Mouse (Mus musculus) midbrain, embryonic 14.5 days (tissue): Measurements from ENCODE around the gene Jdp2. TPM values are rescaled to one million over a fixed set of nuclear protein-coding genes. Genes with fewer than 3 reads are reported as not detected.

Experiments
- ATAC-seq: fragments of 200-750 bp; cut with Nextera tagmentation; 2 replicates; pipeline ENCODE4 v1.8.0; 2017; ENCODE audit warnings: moderate number of reproducible peaks, moderate library complexity; ENCODE audit not compliant: low FRiP score, low TSS enrichment
- DNase-seq: peaks from one replicate; pipeline ENCODE4 v3.0.0-alpha.2; 2015
- H3K27ac ChIP-seq: fragments of 300-500 bp; sonication (generic); replicated peaks from 2 replicates; pipeline ENCODE4 v1.5.1; 2014; ENCODE audit warnings: mild to moderate bottlenecking, low read depth, low read length, moderate library complexity
- H3K27me3 ChIP-seq: fragments of 300-500 bp; sonication (generic); 2 replicates; pipeline ENCODE4 v1.6.1; 2014; ENCODE audit warnings: low read length, control low read depth, mixed read lengths; ENCODE audit not compliant: control insufficient read depth, insufficient read depth
- H3K36me3 ChIP-seq: fragments of 300-500 bp; sonication (generic); 2 replicates; pipeline ENCODE4 v1.6.1; 2014; ENCODE audit warnings: low read length, control low read depth; ENCODE audit not compliant: control insufficient read depth, insufficient read depth
- H3K4me1 ChIP-seq: fragments of 300-500 bp; sonication (generic); 2 replicates; pipeline ENCODE4 v1.6.1; 2014; ENCODE audit warnings: mild to moderate bottlenecking, antibody characterized with exemption, low read length, control low read depth; ENCODE audit not compliant: control insufficient read depth, insufficient read depth
- H3K4me2 ChIP-seq: fragments of 300-500 bp; sonication (generic); 2 replicates; pipeline ENCODE4 v1.6.1; 2014; ENCODE audit warnings: mild to moderate bottlenecking, low read length, moderate library complexity
- H3K4me3 ChIP-seq: fragments of 300-500 bp; sonication (generic); replicated peaks from 2 replicates; pipeline ENCODE4 v1.5.1; 2014; ENCODE audit warnings: low read depth, low read length
- H3K9ac ChIP-seq: fragments of 300-500 bp; sonication (generic); replicated peaks from 2 replicates; pipeline ENCODE4 v1.6.1; 2014; ENCODE audit warnings: mild to moderate bottlenecking, low read length, moderate library complexity
- H3K9me3 ChIP-seq: fragments of 300-500 bp; sonication (generic); 2 replicates; pipeline ENCODE4 v1.6.1; 2016; ENCODE audit warnings: low read length, control low read depth, mixed read lengths; ENCODE audit not compliant: control insufficient read depth
- WGBS: fragments of 180-500 bp; shearing (Covaris S2); extraction: QIAGEN DNeasy Blood & Tissue Kit; methylation state at CpG from one replicate; pipeline ENCODE4 v1.1.7; 2014; 5-methylcytosine and 5-hydroxymethylcytosine counted together
- polyA plus RNA-seq: library from polyadenylated mRNA; unstranded; fragments of >200 nt; fragmentation: Nextera tagmentation; extraction: Ambion mirVana; gene quantifications from 2 replicates; pipeline ENCODE4 v1.2.1, GENCODE M21; 2014

Gene Jdp2
- polyA plus RNA-seq, 1 experiment from 2014 or later, result 0.68 TPM

DNA sequence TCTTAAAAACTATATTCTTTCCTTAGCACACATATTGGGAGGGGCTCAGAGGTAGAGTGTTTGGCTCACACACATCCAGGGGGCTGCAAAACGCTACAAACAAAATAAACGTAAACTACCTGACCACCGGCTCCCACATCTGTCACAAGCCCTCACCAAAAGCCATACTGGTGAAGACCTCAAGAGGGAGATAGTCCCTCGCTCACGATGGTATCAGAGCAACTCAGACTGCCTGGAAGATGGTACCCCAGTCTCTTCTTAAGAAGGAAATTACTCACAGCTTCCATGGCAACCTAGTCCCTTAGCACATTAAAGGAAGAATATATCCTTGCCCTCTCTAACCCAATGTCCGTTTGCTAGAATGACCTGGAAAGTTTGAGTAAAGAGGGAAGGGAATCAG, 89.0 kb downstream of the Jdp2 start:
- no peaks in the 10 kb centered on the region for H3K9me3 ChIP-seq
- H3K27ac ChIP-seq, result no peak overlapping the region
- H3K4me3 ChIP-seq, result no peak overlapping the region
- H3K27me3 ChIP-seq, result no peaks in the 10 kb centered on the region
- no peak overlapping the region for H3K9ac ChIP-seq
- no peak for DNase-seq
- no peak for ATAC-seq
- no peak overlapping the region for H3K4me2 ChIP-seq
- no peaks in the 10 kb centered on the region for H3K4me1 ChIP-seq
- WGBS, result 67% methylated on average over 6 of the region's 6 CpGs
- no peaks in the 10 kb centered on the region for H3K36me3 ChIP-seq

Other genes with a start within 250 kb of the Jdp2 start
- 192 and 228 TPM in 2 replicates for gene Tmed10, start 224.2 kb upstream of the Jdp2 start, polyA plus RNA-seq
- gene Fos, start 125.1 kb upstream of the Jdp2 start, polyA plus RNA-seq, result 1.1 and 1.2 TPM in 2 replicates
- gene Batf, start 87.6 kb downstream of the Jdp2 start, polyA plus RNA-seq, result 0.68 TPM in 1 of 2 replicates, not detected in the other
- 2.9 and 4.5 TPM in 2 replicates for gene Flvcr2, start 147.5 kb downstream of the Jdp2 start, polyA plus RNA-seq
- 84.8 and 111 TPM in 2 replicates for gene Erg28, start 225.5 kb downstream of the Jdp2 start, polyA plus RNA-seq
- 11.9 and 16.1 TPM in 2 replicates for gene Ttll5, start 225.6 kb downstream of the Jdp2 start, polyA plus RNA-seq